Mouse (Mus musculus): ENCODE data around the gene Dusp8.

- TF ChIP-seq ZNF384 (IDR thresholded peaks at IDR 0.05; ENCODE audit: low read depth, low read length), result no peak
- no peak for TF ChIP-seq MAFK (IDR thresholded peaks at IDR 0.05; ENCODE audit: insufficient read depth, low read depth, low read length)
- no peak for TF ChIP-seq CHD2 (IDR thresholded peaks at IDR 0.05; ENCODE audit: low read depth, low read length)
- TF ChIP-seq ZC3H11A (IDR thresholded peaks at IDR 0.05; ENCODE audit: borderline replicate concordance, low read depth, low read length), result peak; percentile 24; the same call in 1 of the 2 replicates
These were observed 25.0 kb downstream of the Dusp8 start for GRCm38 (mm10) chr7:142070458-142071211.
